ENCODE assay signal across 9 mouse cellular contexts in the genomic region with DNA sequence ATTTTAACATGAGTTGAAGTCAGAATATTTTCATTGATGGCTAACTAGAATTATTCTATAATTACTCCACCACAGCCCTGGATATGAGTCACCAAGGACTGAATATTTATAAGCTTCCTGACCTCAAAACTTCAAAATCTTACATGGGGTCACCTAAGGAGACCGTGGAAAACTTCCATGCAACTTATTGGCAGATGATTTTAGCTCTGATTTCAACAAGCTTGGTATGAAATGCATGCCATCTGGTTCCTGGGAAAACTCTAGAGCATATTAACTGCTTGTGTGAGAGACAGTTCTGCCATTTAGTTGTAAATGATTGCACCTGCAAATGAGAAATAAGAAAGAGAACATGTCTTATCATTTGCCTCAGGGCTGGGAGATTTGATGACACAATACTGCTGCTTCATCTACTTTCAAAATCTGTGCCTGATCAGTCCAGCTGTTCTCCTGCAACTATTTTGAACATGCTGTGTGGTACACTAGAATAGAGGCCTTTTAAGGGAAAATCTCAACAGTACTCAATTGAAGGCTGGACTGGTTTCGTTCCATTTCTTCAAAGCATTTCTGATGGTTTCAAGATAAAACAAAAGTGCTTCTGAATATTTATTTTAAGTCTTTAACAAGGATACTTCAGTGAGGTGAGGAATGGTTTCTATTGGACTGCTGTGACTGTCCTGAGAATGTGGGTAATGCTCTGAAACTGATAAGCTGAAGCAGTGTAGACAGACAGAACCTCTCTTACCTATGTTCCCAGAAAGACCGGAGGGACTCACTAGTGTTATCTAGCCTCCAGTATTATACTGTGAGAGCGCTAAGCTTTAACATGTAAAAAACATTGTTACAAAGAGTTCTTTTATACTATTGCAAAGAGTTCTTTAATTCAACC.
DNase-seq lines count a peak whose midpoint lies in the region.
"Had no signal": no experiment of that assay in that cellular context is flagged by ENCODE, and none has a peak within 500 bp of the region (broad histone marks: within the 10 kb centered on the region; RNA-seq: fewer than 3 reads in every experiment).

No protein-coding gene starts in this region.

- peak; percentile 30 to 34 for DNase-seq in cerebellum, postnatal 10 days
- DNase-seq in cerebellum, adult 11 months, result no peak
- DNase-seq in layer of hippocampus, adult 18-20 months (ENCODE audit: low spot score in 2 of 2), result peak; percentile 22 to 64
- no peak for DNase-seq in layer of hippocampus, postnatal 10 days (ENCODE audit: low spot score in 2 of 2)
- DNase-seq in Muller cell, postnatal 12 days (ENCODE audit: inconsistent ontology term), result peak; percentile 87
- peak; percentile 27 to 70 for DNase-seq in frontal cortex, postnatal 36 days (ENCODE audit: low spot score in 2 of 2)
- no peak for DNase-seq in spleen, postnatal 14 days (ENCODE audit: low spot score in 2 of 2)
- DNase-seq in heart, adult 9 months (ENCODE audit: low spot score in 2 of 2), result no peak
- DNase-seq: thymus, postnatal 14 days had no signal

Comparison
In these comparisons a context has a peak if more than half of its experiments do, and no peak if none do; other contexts are left out.
1. DNase-seq: peak in cerebellum, postnatal 10 days (2 of 2), layer of hippocampus, adult 18-20 months (2 of 2), Muller cell, postnatal 12 days (single experiment) and frontal cortex, postnatal 36 days (2 of 2); none in cerebellum, adult 11 months (single experiment), layer of hippocampus, postnatal 10 days (0 of 2), spleen, postnatal 14 days (0 of 2) and heart, adult 9 months (0 of 2).